Mouse (Mus musculus) bone marrow, adult 2 months (tissue): ENCODE data around the gene Serp1.

Experiments
- CTCF ChIP-seq: fragments of 200-500 bp; IDR thresholded peaks from 2 replicates; pipeline ENCODE4 v1.5.1; 2011; ENCODE audit warnings: low read length, control low read depth; ENCODE audit not compliant: control insufficient read depth, insufficient read depth
- POLR2A ChIP-seq: fragments of 200-500 bp; IDR thresholded peaks from 2 replicates; pipeline ENCODE4 v1.6.1; 2011; ENCODE audit warnings: low read depth, mild to moderate bottlenecking, control low read depth, low read length, borderline replicate concordance; ENCODE audit not compliant: control insufficient read depth

DNA sequence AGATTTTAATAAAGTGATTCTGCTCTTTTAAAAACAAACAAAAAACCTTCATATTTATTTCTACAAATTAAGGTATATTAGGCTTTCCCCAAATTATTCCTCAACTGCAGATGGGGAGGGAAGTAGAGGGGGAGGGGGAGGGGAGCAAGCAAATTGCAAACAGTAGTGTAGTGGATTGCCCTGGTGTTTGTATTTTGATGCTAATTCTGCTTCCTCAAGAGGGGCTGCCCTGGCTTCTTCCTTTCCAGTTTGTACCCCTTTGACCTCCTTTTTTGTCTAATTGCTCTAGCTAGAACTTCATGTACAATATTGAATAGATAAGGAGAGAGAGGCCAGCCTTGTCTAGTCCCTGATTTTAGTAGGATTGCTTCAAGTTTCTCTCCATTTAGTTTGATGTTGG lies 21.0 kb downstream of the Serp1 start:
- TF ChIP-seq CTCF = no peak
- TF ChIP-seq POLR2A = no peak
